Mouse (Mus musculus): Measurements from ENCODE around the gene Gm5039.
A peak's percentile ranks its signal among the peaks of the same experiment; 100 is the strongest.
"Not testable (repeated sequence)": the region's sequence is repeated elsewhere in the genome, so short reads cannot be mapped to it uniquely, and the experiment has no call there.

Gene Gm5039

DNA sequence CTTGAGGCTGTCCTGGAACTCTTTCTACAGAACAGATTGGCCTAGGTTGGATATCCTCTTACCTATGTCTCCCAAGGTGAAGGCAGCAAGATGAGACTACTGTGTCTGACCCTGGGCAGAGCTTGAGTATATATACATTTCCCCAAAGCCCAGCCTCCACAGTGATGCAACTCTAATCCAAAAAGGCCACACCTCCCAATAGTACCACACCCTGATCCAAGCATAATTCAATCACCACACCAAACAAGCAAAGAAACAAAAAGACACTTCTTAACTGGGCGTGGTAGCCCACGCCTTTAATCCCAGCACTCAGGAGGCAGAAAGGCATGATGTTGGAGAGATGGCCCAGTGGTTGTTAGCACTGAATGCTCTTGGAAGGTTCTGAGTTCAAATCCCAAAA is at the start of gene Gm5039:
Gene Gm5039, minus strand, starts transcription at position 101 of the 400 bp plus-strand sequence.
- not testable (repeated sequence) for DNase-seq (ENCODE audit: extremely low read depth, insufficient read length, low spot score)

DNA sequence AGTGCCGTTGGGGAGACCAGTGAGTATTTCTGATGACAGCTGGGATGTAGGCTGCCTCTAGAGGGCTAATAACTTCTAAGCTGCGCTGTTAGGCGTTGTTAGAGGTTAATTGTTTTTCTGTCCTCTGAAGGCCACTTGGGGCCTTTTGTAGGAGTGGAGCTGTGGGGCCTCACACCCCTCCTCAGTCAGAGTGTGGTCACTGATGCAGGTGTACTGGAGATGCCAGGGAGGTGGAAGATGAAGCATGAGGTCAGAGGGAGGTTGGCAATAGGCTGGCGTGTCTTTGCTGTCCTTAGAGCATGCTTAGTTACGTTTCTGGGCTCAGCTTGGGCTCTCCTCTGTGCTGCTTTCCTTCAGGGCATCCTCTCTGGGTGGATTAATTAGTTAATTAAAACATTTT is 48.2 kb upstream of the Gm5039 start:
- no peak for DNase-seq (ENCODE audit: extremely low read depth, insufficient read length, low spot score)

DNA sequence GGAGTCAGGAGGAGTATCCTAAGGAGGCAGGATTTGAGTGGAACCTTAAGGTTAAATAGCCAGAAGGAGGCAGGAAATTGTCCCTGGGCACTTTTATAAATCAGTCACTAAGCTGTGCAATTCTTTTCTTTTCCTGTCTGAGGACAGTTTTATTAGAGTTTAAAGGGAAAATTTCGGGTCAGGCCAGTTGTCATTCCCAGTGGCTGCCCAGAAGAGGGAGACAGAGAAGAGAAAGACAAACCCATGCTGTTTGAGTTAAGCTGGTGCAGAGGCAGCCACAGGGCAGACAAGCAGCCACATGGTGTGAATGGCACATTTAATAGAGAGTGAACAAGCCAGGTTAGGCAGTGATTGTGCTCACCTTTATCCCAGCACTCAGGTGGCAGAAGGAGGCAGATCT is 46.5 kb upstream of the Gm5039 start:
- not testable (repeated sequence) for DNase-seq (ENCODE audit: extremely low read depth, insufficient read length, low spot score)

DNA sequence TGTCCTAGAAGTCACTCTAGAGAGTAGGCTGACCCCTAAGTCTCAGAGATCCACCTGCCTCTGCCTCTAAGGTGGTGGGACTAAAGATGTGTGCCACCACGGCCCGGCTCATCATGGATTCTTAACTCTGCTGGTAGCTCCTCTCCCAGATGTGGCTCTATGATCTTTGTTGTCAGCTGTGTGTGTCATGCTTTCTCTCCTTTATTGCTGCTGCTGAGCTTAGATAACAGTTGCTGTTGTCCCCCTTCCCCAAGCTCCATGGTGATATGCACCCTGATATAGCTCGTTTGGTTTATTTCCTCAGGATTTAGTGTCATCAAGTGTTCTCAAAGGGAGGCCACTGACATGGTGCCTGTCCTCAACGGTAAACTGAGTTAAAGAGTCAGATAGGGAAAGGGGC is 45.9 kb upstream of the Gm5039 start:
- not testable (repeated sequence) for DNase-seq (ENCODE audit: extremely low read depth, insufficient read length, low spot score)

DNA sequence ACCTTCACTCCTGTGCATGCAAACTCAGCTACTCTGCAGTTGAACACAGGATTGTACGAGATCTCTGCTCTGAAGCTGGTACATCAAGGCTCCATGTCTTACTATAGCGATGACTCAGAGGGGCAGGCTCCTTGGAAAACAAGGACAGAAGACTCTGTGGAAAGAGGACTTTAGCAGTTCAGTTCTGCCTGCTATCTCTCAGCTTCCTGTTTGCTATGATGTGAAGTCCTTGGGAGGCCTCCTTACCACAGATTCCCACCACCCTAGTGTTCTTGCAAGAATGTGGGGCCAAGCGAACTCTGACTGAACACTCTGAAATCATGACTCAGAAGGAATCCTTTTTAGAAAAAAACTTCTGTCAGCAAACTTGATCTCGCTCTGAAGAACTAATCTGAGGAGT is 44.8 kb upstream of the Gm5039 start:
- no peak for DNase-seq (ENCODE audit: extremely low read depth, insufficient read length, low spot score)

DNA sequence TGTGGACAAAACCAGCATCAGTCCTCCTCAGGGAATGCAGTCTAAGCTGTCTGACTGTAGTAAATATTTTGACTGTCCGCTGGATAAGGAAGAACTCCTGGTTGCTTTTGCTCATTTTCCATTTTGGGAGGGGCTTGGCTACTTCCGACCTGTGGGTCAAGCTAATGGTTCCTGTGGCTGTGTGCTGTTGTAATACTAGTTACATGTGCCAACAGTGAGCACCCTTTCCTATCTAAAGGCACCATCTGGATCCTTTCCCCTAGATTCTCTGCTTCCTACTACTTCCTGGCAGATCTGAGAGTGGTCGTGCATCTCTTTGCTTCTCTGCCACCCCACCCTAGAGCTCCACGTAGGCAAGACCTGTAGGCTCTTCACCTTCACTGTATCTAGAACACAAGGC is 43.8 kb upstream of the Gm5039 start:
- DNase-seq (ENCODE audit: extremely low read depth, insufficient read length, low spot score) = no peak

DNA sequence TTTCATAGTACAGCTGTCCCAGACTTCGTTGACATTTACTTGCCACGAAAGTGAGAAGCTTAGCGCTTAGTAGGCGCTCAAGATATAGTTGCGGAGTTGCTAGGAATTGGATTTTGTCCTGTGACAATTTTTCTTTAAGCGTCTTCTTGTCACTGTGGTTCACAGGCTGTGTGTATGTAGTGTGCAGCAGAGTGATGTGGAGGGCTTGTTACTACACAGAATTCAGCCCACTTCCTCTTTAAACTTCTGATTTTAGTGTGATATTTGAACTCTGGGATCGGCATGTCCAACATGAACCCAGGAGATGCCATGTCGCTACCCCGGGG is 37.3 kb upstream of the Gm5039 start:
- no peak for DNase-seq (ENCODE audit: extremely low read depth, insufficient read length, low spot score)

DNA sequence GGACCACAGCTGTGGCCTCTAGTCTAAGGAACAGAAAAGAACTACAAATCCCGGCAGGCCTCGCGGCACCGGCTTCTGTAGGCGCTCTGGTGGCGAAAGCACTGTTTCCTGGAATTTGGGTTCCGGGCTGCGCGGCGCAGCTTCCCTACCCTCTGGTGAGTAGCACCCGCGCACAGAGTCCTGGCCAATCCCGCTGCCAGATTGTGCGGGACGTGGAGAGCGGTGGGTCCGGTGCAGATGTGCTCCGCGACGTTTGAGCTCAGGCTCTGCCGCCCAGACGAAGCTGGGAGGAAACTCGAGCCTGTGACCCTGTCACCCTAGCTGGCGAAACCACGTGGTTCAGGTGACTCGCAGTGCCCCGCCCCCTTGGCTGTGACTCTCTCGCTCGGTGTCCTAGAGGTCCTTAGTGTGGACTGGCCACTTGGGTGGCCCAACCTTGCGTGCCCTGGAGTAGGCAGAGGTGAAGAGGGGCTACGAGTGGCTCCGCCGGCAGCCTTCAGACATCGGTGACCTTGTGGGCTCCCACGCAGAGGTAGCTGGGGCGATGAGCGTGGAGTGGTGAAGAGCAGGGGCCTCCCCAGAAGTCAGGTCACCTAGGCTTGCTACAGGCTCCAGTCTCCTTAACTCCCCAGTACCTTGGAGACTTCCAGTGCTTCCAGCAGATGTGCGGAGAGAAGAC is 36.8 kb upstream of the Gm5039 start, which contains the start of gene Adck1:
Gene Adck1, plus strand, starts transcription at position 114 of the 679 bp plus-strand sequence.
- DNase-seq (ENCODE audit: extremely low read depth, insufficient read length, low spot score) = peak; percentile 90

DNA sequence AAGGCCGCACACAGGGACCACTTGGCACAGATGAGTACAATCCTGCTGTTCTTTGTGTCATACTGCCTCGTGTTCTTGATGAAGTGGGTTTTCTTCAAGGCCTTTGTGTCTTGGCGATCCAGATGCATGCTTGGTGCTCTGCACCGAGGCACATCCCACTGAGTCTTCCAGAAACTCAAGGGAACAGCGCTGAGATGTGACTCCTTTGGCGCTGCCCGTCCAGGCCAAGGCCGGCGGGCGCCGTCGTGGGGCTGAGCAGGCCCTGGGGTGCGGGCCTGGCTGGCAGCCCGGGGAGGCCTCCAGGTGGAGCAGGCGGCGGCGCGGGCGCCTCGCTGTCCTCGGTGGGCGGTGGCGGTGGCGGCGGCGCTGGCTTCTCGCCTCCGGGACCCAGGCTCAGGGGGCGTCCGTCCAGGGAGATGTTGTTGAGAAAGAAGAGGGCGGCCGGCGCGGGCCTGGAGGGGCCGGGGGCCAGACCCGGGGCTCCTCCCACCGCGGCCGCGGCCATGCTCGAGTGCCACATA is 30.4 kb upstream of the Gm5039 start:
- no peak for DNase-seq (ENCODE audit: extremely low read depth, insufficient read length, low spot score)

DNA sequence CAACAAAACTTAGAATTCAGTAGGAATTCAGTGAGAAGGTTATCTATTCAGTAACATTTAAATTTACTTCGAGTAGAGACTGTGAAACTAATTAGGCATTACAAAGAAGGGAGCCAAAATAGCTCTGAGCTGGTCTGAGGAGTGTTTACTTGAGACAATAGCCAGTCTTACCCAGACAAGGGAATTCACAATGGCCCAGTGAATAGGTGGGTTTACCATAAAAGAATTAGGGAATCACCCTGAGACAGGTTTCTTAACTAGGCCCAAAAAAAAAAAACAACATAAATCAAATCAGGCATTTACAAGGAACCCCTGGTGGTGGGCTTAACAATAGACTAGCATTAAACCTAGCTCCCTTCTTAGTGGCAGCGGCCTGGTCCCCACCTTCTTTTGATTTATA is 17.5 kb upstream of the Gm5039 start:
- DNase-seq (ENCODE audit: extremely low read depth, insufficient read length, low spot score) = not testable (repeated sequence)

DNA sequence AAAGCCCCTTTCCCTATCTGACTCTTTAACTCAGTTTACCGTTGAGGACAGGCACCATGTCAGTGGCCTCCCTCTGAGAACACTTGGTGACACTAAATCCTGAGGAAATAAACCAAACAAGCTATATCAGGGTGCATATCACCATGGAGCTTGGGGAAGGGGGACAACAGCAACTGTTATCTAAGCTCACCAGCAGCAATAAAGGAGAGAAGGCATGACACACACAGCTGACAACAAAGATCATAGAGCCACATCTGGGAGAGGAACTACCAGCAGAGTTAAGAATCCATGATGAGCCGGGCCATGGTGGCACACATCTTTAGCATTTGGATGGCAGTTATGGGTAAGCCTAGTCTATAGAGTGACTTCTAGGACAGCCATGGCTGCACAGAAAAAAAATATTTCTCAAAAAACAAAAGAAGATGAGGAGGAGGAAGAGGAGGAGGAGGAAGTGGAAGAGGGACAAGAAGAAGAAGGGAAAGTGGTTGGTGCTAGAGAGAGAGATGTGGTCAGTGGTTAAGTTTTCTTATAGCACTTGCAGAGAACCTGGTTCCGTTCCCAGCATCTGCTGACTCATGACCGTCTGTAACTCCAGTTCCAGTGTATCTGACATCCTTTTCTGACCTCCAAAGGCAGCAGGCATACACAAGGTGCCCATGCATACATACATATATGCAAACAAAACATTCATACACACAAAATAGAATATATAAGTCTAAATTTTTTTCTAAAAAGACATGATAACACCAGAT is 13.0 kb upstream of the Gm5039 start:
- not testable (repeated sequence) for DNase-seq (ENCODE audit: extremely low read depth, insufficient read length, low spot score)

DNA sequence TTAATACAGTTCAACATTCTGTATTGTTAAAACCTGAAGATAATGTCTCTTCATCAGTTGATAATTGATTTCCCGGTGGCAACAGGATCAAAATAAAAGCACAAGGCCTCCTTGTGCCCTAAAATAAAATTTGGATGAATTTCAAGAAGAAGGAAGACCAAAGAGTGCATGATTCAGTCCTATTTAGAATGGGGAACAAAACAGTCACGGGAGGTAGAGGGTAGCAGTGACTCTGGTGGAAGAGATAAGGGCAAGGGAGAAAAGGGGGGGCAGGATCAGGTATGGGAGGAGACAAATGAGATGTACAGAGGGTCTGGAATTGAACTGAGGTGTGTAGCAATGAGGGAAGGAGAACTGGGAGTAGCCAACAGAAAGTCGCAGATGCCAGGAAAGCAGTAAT is 9.3 kb downstream of the Gm5039 start:
- DNase-seq (ENCODE audit: extremely low read depth, insufficient read length, low spot score) = no peak

DNA sequence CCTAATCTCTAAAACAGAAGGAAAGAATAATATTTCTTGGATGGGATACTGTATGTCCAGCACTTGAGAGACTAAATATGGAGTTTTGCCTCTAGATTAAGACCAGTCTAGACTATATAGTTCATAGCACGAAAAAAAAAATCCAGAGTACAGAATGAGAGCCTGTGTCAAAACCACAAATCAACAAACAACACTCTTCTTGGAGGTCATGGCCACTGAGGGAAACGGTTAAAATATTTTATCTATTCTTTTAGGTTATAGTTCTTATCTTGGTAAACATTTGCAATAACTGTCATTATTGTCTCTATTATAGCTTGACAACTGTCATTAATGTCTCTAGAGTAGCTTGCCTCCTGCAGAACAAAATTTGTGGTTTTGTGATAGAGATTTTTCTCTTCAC is 26.7 kb downstream of the Gm5039 start:
- DNase-seq (ENCODE audit: extremely low read depth, insufficient read length, low spot score) = not testable (repeated sequence)

DNA sequence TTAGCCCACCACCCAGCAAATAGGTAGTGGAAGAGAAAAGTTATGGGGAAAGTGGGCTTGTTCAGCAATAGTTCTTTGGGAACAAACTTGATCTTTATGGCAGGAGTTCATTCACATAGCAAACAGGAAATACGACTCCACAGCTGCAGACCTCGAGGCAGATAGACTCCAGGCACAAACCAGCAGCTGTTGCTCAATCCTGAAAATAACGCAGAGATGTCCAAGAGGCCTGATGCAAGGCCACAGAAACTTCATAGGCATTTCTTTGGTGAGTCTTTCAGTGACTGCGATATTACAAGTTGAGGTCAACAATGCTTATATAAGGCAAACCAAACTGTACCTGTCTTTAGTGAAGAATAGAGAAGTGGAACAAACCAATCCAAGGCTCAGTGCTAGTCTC is 30.7 kb downstream of the Gm5039 start:
- DNase-seq (ENCODE audit: extremely low read depth, insufficient read length, low spot score) = not testable (repeated sequence)

DNA sequence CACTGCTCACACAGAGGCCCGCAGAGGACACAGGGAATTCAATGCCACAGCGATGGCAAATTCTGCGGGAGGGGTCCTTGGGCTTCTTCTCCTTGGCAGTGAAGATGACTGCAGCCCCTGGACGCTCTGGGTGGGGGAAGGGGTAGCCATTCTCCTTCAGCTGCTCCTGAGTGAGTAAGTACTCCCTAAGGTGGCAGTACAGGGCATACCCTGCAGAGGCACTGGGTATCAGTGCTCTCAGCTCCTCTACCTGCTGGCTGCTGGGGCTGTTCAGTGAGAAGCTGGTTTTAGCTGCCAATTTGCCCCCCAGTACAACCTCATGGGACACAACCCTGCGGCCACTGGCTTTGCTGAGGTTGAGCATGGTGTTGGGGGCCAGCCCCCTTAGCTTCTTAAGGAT is 38.6 kb downstream of the Gm5039 start:
- DNase-seq (ENCODE audit: extremely low read depth, insufficient read length, low spot score) = not testable (repeated sequence)

DNA sequence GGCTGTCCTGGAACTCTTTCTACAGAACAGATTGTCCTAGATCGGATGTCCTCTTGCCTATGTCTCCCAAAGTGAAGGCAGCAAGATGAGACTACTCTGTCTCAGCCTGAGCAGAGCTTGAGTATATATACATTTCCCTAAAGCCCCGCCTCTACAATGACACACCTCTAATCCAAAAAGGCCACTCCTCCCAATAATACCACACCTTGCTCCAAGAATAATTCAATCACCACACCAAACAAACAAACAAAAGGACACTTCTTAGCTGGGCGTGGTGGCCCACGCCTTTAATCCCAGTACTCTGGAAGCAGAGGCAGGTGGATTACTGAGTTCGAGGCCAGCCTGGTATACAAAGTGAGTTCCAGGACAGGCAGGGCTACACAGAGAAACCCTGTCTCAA is 49.4 kb downstream of the Gm5039 start, which contains the start of gene Gm5662:
Gene Gm5662, minus strand, starts transcription at position 101 of the 400 bp plus-strand sequence.
- not testable (repeated sequence) for DNase-seq (ENCODE audit: extremely low read depth, insufficient read length, low spot score)
